Mouse (Mus musculus): ENCODE data around the gene Dhx35.

GRCm38 (mm10) chr2:158777490-158777889 lies 17.1 kb upstream of the Dhx35 start:
- TF ChIP-seq TAL1 (IDR thresholded peaks at IDR 0.05; ENCODE audit: low read length) (no peak), GATA1 (IDR thresholded peaks at IDR 0.05; ENCODE audit: low read length) (no peak)
